Mouse (Mus musculus) bone marrow macrophage, adult 2 months (primary cell): Measurements from ENCODE around the gene Mzf1.

Experiments
- CTCF ChIP-seq: IDR thresholded peaks from 2 replicates; pipeline ENCODE4 v1.5.1; 2012; ENCODE audit warnings: low read depth, mild to moderate bottlenecking, low read length, moderate library complexity
- POLR2A ChIP-seq: IDR thresholded peaks from 2 replicates; pipeline ENCODE4 v1.6.1; 2012; ENCODE audit warnings: mild to moderate bottlenecking, low read depth, low read length, borderline replicate concordance

GRCm38 (mm10) chr7:13007341-13008092 lies 47.0 kb downstream of the Mzf1 start:
- TF ChIP-seq CTCF, result no peak
- TF ChIP-seq POLR2A, result no peak
